Mouse (Mus musculus) embryonic fibroblast, embryonic 13.5 days (primary cell): ENCODE measurements around the gene Pkn2. TPM values are rescaled to one million over a fixed set of nuclear protein-coding genes. Genes with fewer than 3 reads are reported as not detected.

Source experiments
- H3K27ac ChIP-seq: 2 replicates; pipeline ENCODE4 v1.5.1; 2012; ENCODE audit warnings: low read length, control low read depth, inconsistent platforms; ENCODE audit not compliant: insufficient read depth
- H3K4me1 ChIP-seq: 2 replicates; pipeline ENCODE4 v1.6.1; 2011; ENCODE audit warnings: low read length; ENCODE audit not compliant: control insufficient read depth, insufficient read depth
- H3K4me3 ChIP-seq: 2 replicates; pipeline ENCODE4 v1.5.1; 2011; ENCODE audit warnings: mild to moderate bottlenecking, control low read depth, low read length; ENCODE audit not compliant: insufficient read depth
- CTCF ChIP-seq: IDR thresholded peaks from 2 replicates; pipeline ENCODE4 v1.5.1; 2011; ENCODE audit warnings: mild to moderate bottlenecking, control low read depth, low read length, moderate library complexity, borderline replicate concordance; ENCODE audit not compliant: insufficient read depth
- POLR2A ChIP-seq: IDR thresholded peaks from 2 replicates; pipeline ENCODE4 v1.6.1; 2011; ENCODE audit warnings: low read depth, mild to moderate bottlenecking, control low read depth, low read length, moderate library complexity
- polyA plus RNA-seq: library from polyadenylated mRNA; stranded (reverse); fragments of >200 nt; gene quantifications from 2 replicates; pipeline ENCODE4 v1.2.4, GENCODE M21; 2011; ENCODE audit warnings: low read depth; ENCODE audit not compliant: missing spikeins, insufficient read length

Pkn2 gene
- polyA plus RNA-seq, 1 experiment = 75.0 TPM

GRCm38 (mm10) chr3:142777227-142777626 is 104.6 kb downstream of the Pkn2 start:
- Histone ChIP-seq H3K4me3 (no peak overlapping the region), H3K4me1 (peaks cover 3% of the 10 kb centered on the region; the same call in 1 of the 2 replicates), H3K27ac (no peak overlapping the region)
- TF ChIP-seq POLR2A (no peak), CTCF (no peak)

- Histone ChIP-seq H3K4me3 (no peak overlapping the region), H3K27ac (no peak overlapping the region), H3K4me1 (peaks cover 3% of the 10 kb centered on the region; the same call in 1 of the 2 replicates)
- TF ChIP-seq POLR2A (no peak), CTCF (no peak)
Observed at GRCm38 (mm10) chr3:142773538-142774191, 108.1 kb downstream of the Pkn2 start.

- H3K27ac ChIP-seq = no peak overlapping the region
- H3K4me3 ChIP-seq = no peak overlapping the region
- peaks cover 3% of the 10 kb centered on the region; the same call in 1 of the 2 replicates for H3K4me1 ChIP-seq
- TF ChIP-seq CTCF (no peak), POLR2A (no peak)
Observed at GRCm38 (mm10) chr3:142770518-142770917, 111.3 kb downstream of the Pkn2 start.

- Histone ChIP-seq H3K4me1 (peaks cover 3% of the 10 kb centered on the region; the same call in 1 of the 2 replicates), H3K27ac (no peak overlapping the region), H3K4me3 (no peak overlapping the region)
- TF ChIP-seq POLR2A (no peak), CTCF (no peak)
Observed at GRCm38 (mm10) chr3:142768498-142768897, 113.3 kb downstream of the Pkn2 start.

- no peak overlapping the region for H3K27ac ChIP-seq
- TF ChIP-seq POLR2A = no peak
- H3K4me1 ChIP-seq = no peaks in the 10 kb centered on the region; the same call in 1 of the 2 replicates
- H3K4me3 ChIP-seq = peak overlapping the region; percentile 95
Observed at GRCm38 (mm10) chr3:142765778-142766165, 116.0 kb downstream of the Pkn2 start.

- Histone ChIP-seq H3K27ac (peak within 1 kb of the TSS; percentile 32), H3K4me3 (peak within 1 kb of the TSS; percentile 95), H3K4me1 (no peaks in the 10 kb centered on the region; the same call in 1 of the 2 replicates)
- no peak for TF ChIP-seq CTCF
- TF ChIP-seq POLR2A = peak; percentile 99
Observed at GRCm38 (mm10) chr3:142764995-142765777, 116.6 kb downstream of the Pkn2 start, which contains the start of gene Gtf2b. Gtf2b (plus strand) TSS chr3:142765045.

GRCm38 (mm10) chr3:142760356-142760755 is 121.4 kb downstream of the Pkn2 start:
- no peaks in the 10 kb centered on the region for H3K4me1 ChIP-seq
- no peak for TF ChIP-seq POLR2A
- no peak for TF ChIP-seq CTCF
- no peak overlapping the region for H3K27ac ChIP-seq
- H3K4me3 ChIP-seq = no peak overlapping the region

- no peak for TF ChIP-seq CTCF
- TF ChIP-seq POLR2A = no peak
- Histone ChIP-seq H3K27ac (no peak overlapping the region), H3K4me3 (no peak overlapping the region), H3K4me1 (no peaks in the 10 kb centered on the region)
Observed at GRCm38 (mm10) chr3:142758593-142758992, 123.2 kb downstream of the Pkn2 start.

GRCm38 (mm10) chr3:142757841-142758240 is 124.0 kb downstream of the Pkn2 start:
- no peak overlapping the region for H3K27ac ChIP-seq
- no peaks in the 10 kb centered on the region for H3K4me1 ChIP-seq
- H3K4me3 ChIP-seq = no peak overlapping the region
- TF ChIP-seq POLR2A = no peak

- H3K4me3 ChIP-seq = no peak overlapping the region
- H3K27ac ChIP-seq = no peak overlapping the region
- TF ChIP-seq POLR2A = no peak
- TF ChIP-seq CTCF = no peak
- H3K4me1 ChIP-seq = no peaks in the 10 kb centered on the region
Observed at GRCm38 (mm10) chr3:142755132-142755867, 126.5 kb downstream of the Pkn2 start.
